ENCODE assay signal across 8 mouse cellular contexts in the genomic region with DNA sequence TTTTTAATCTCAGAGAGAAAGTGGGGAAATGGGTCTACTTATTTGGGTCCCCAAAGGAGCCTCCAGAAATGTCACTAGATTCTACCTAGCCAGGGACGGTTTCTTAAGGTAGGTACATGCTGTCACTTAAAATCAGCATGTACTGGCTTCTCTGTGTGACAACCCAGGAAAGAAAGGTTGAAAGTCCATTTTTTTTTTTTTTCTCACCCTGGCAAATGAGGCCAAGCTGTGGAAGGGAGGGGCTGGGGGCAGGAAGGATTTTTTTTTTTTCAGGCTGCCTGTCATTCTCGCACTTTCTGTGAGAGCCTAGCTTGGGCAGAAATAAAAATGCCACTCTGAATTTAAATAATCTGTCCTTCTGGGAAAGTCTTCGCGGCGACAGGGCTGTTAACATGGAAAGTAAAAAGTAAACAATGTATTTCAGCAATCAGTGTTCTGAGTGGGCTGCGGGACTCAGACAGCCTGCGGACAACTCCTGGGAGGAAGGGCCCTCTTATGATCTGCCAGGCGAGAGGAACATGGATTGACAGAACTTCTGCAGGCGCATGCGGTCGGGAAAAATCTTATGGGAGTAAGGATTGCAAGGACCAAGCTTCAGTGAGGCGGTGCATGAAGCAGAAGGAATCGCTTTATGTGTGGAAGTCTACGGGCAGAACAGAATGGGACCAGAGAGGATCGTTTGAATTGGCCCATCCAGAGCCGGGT.
DNase-seq lines count a peak whose midpoint lies in the region; ATAC-seq and TF ChIP-seq lines count a peak whose summit lies in the region.

No protein-coding gene starts in this region.

- H3K27ac ChIP-seq in liver, embryonic 13.5 days = no peak overlapping the region

- H3ac ChIP-seq in C2C12 (ENCODE audit: control insufficient read depth, insufficient read length, low read depth) = peak overlapping the region; percentile 28

- no peaks in the 10 kb centered on the region for H3K9me3 ChIP-seq in liver, embryonic 13.5 days (replicated peaks)

- H3K79me3 ChIP-seq in C2C12 (ENCODE audit: low read depth) = no peaks in the 10 kb centered on the region

- no peaks in the 10 kb centered on the region for H3K27me3 ChIP-seq in C2C12 (ENCODE audit: control insufficient read depth, insufficient read depth, insufficient read length)
- H3K27me3 ChIP-seq in liver, embryonic 13.5 days = 0 out of 2 replicates have a peak, but pooled peaks cover 7% of the 10 kb centered on the region

- H3K4me1 ChIP-seq in liver, embryonic 13.5 days (replicated peaks) = no peaks in the 10 kb centered on the region

- peak overlapping the region; percentile 54 for H3K4me2 ChIP-seq in liver, embryonic 13.5 days

- WGBS in liver, embryonic 13.5 days (ENCODE audit: insufficient replicate concordance) = 24% methylated on average over 16 of the region's 16 CpGs

- ATAC-seq in liver, embryonic 13.5 days (ENCODE audit: low read depth) = no peak

- no peaks in the 10 kb centered on the region for H3K36me3 ChIP-seq in C2C12 (ENCODE audit: control insufficient read depth, insufficient read depth)
- no peaks in the 10 kb centered on the region for H3K36me3 ChIP-seq in liver, embryonic 13.5 days

- H3K79me2 ChIP-seq in C2C12 (ENCODE audit: control insufficient read depth, insufficient read depth) = no peaks in the 10 kb centered on the region

- no peak overlapping the region for H3K9ac ChIP-seq in liver, embryonic 13.5 days

- peak; percentile 17 for DNase-seq in adrenal gland, postnatal 14 days
- DNase-seq in adrenal gland, adult (ENCODE audit: inconsistent age in 2 of 2, low spot score in 1 of 2) = no peak
- DNase-seq in heart, postnatal 4 days = peak; percentile 20
- DNase-seq in liver, embryonic 13.5 days = no peak
- DNase-seq in spleen, adult 12 weeks (ENCODE audit: low spot score) = no peak
- no peak for DNase-seq in thymus, postnatal 25 days
- DNase-seq in urinary bladder, postnatal 4 days (ENCODE audit: low spot score in 2 of 2) = no peak

- no peak for TF ChIP-seq CTCF in C2C12 (IDR thresholded peaks at IDR 0.05; ENCODE audit: control insufficient read depth, insufficient read depth, insufficient read length)

- H3K4me3 ChIP-seq in C2C12 (ENCODE audit: insufficient read depth, poor library complexity, severe bottlenecking) = no peak overlapping the region
- peak overlapping the region; percentile 31 for H3K4me3 ChIP-seq in liver, embryonic 13.5 days (replicated peaks)

TF ChIP-seq in C2C12, 6 proteins besides CTCF, POLR2A, EP300 and RAD21:
- no peak for TF ChIP-seq MYOD1 (IDR thresholded peaks at IDR 0.05; ENCODE audit: control insufficient read depth, insufficient read length, low read depth)
- no peak for TF ChIP-seq MAX (IDR thresholded peaks at IDR 0.05)
- no peak for TF ChIP-seq MYOG (IDR thresholded peaks at IDR 0.05; ENCODE audit: control insufficient read depth, extremely low read depth, insufficient read length)
- no peak for TF ChIP-seq USF1 (IDR thresholded peaks at IDR 0.05; ENCODE audit: low read depth)
- no peak for TF ChIP-seq FOSL1 (IDR thresholded peaks at IDR 0.05; ENCODE audit: insufficient read depth, low read length, poor library complexity, severe bottlenecking)
- no peak for TF ChIP-seq CEBPB (IDR thresholded peaks at IDR 0.05; ENCODE audit: low read depth)

Comparison
In these comparisons a context has a peak if more than half of its experiments do, and no peak if none do; other contexts are left out.
1. DNase-seq: peak in adrenal gland, postnatal 14 days (single experiment) and heart, postnatal 4 days (single experiment); none in adrenal gland, adult (0 of 2), liver, embryonic 13.5 days (single experiment), spleen, adult 12 weeks (single experiment), thymus, postnatal 25 days (single experiment) and urinary bladder, postnatal 4 days (0 of 2).